Mouse (Mus musculus): ENCODE results near the gene Cttn. TPM values are rescaled to one million over a fixed set of nuclear protein-coding genes. Genes with fewer than 3 reads are reported as not detected.

The Cttn gene
- total and polyA plus RNA-seq, 3 experiments: 26.9 to 33.9 (median 32.9) TPM

GRCm38 (mm10) chr7:144415795-144416194 is 55.0 kb downstream of the Cttn start:
- Histone ChIP-seq H3K27ac (no peak overlapping the region), H3K27me3 (ENCODE audit: control insufficient read depth, insufficient read depth, low read length) (no peaks in the 10 kb centered on the region), H3K36me3 (ENCODE audit: control insufficient read depth, insufficient read depth, low read length) (no peaks in the 10 kb centered on the region), H3K4me3 (no peak overlapping the region), H3K79me2 (replicated peaks; ENCODE audit: control insufficient read depth, insufficient read depth, low read length) (no peaks in the 10 kb centered on the region), H3K4me1 (ENCODE audit: control insufficient read depth, insufficient read depth, low read length) (no peaks in the 10 kb centered on the region), H3K9ac (ENCODE audit: low read depth, low read length) (no peak overlapping the region)
- WGBS: 70% methylated on average over 4 of the region's 4 CpGs
- TF ChIP-seq CTCF (IDR thresholded peaks at IDR 0.05) (peak; percentile 16), EP300 (IDR thresholded peaks at IDR 0.05; ENCODE audit: insufficient read depth, low read depth, low read length) (no peak)
- DNase-seq: no peak
- intact Hi-C loops (cut with DNase I): no loop called here

DNA sequence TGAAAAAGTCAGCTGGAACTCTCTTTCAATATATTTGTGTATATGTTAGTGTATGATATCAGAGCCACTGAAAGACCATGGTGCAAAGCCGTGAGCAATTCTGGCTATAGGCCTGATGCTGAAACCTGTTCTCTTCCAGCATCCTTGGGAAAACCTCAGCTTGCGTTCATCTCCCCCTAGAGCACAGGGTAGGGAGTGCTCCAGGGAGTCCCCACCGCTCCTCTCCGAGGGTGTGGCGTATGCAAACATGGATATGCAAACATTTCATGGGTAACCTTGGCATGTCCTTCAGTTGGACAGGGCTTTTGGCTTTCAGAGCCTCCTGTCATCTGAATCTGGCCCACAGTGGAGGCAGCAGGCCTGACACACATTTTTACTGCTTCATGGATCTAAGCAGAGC is 56.2 kb downstream of the Cttn start:
- DNase-seq: no peak
- intact Hi-C loops (cut with DNase I): no loop called here
- TF ChIP-seq POLR2A (IDR thresholded peaks at IDR 0.05; ENCODE audit: insufficient read depth, low read depth, low read length): no peak
- TF ChIP-seq EP300 (IDR thresholded peaks at IDR 0.05; ENCODE audit: insufficient read depth, low read depth, low read length): no peak
- no peak for TF ChIP-seq CTCF (IDR thresholded peaks at IDR 0.05)
- H3K79me2 ChIP-seq (replicated peaks; ENCODE audit: control insufficient read depth, insufficient read depth, low read length): no peaks in the 10 kb centered on the region
- WGBS: 81% methylated on average over 5 of the region's 5 CpGs
- no peak overlapping the region for H3K4me3 ChIP-seq
- no peaks in the 10 kb centered on the region for H3K36me3 ChIP-seq (ENCODE audit: control insufficient read depth, insufficient read depth, low read length)
- H3K9ac ChIP-seq (ENCODE audit: low read depth, low read length): no peak overlapping the region
- H3K27me3 ChIP-seq (ENCODE audit: control insufficient read depth, insufficient read depth, low read length): no peaks in the 10 kb centered on the region
- no peaks in the 10 kb centered on the region for H3K4me1 ChIP-seq (ENCODE audit: control insufficient read depth, insufficient read depth, low read length)
- H3K27ac ChIP-seq: no peak overlapping the region

DNA sequence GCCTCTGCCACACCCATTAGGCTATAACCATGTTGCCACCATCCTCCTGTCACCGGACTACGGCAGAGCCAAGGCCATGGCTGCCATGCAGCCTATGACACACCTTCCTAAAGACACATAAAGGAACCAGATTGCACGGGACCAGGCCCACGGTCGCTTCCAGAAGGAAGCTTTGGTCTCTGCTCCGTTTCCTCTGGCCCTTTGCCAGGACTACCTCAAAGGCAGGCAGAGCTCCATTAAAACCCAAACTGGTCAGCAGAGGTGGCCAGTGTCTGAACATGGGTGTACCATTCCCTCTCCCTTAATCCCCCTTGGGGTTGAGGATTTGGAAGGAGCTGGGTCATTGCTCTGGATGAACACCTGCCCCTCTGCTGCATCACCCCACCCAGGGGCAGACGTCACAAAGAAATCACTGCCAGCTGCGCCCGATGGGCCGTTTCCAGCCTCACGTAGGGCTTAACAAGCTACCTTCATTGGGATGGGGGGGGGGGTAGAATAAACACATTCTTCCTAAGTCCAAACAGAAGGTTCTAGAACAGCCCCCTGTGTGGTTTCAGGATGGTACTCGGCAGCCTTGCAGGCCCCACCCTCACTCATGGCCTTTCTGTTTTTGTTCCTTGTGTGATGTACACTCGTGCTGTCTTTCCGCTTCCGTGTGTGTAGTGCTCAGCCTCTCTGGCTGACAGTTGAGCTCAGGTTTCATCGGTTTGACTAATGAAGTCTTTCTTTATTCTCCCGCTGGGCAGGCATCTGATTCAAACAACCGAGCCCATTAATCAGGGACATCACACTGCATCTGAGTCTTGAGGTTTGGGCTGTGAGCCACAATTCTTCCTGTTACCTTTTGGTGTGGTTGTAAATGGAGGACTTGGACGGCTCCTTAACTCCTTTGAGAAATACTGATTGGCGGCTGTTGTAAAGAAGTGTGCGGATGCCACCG is 58.6 kb downstream of the Cttn start:
- Histone ChIP-seq H3K9ac (ENCODE audit: low read depth, low read length) (no peak overlapping the region), H3K27me3 (ENCODE audit: control insufficient read depth, insufficient read depth, low read length) (no peaks in the 10 kb centered on the region), H3K4me3 (no peak overlapping the region), H3K27ac (no peak overlapping the region), H3K36me3 (ENCODE audit: control insufficient read depth, insufficient read depth, low read length) (no peaks in the 10 kb centered on the region), H3K4me1 (ENCODE audit: control insufficient read depth, insufficient read depth, low read length) (no peaks in the 10 kb centered on the region), H3K79me2 (replicated peaks; ENCODE audit: control insufficient read depth, insufficient read depth, low read length) (no peaks in the 10 kb centered on the region)
- DNase-seq: no peak
- TF ChIP-seq EP300 (IDR thresholded peaks at IDR 0.05; ENCODE audit: insufficient read depth, low read depth, low read length): no peak
- no peak for TF ChIP-seq POLR2A (IDR thresholded peaks at IDR 0.05; ENCODE audit: insufficient read depth, low read depth, low read length)
- TF ChIP-seq CTCF (IDR thresholded peaks at IDR 0.05): no peak
- 65% methylated on average over 22 of the region's 22 CpGs for WGBS
- intact Hi-C loops (cut with DNase I): no loop called here

- no peaks in the 10 kb centered on the region for H3K36me3 ChIP-seq (ENCODE audit: control insufficient read depth, insufficient read depth, low read length)
- H3K79me2 ChIP-seq (replicated peaks; ENCODE audit: control insufficient read depth, insufficient read depth, low read length): no peaks in the 10 kb centered on the region
- TF ChIP-seq POLR2A (IDR thresholded peaks at IDR 0.05; ENCODE audit: insufficient read depth, low read depth, low read length) (no peak), CTCF (IDR thresholded peaks at IDR 0.05) (no peak), EP300 (IDR thresholded peaks at IDR 0.05; ENCODE audit: insufficient read depth, low read depth, low read length) (no peak)
- no peaks in the 10 kb centered on the region for H3K4me1 ChIP-seq (ENCODE audit: control insufficient read depth, insufficient read depth, low read length)
- intact Hi-C loops (cut with DNase I): no loop called here
- no peak overlapping the region for H3K27ac ChIP-seq
- 72% methylated on average over 18 of the region's 18 CpGs for WGBS
- DNase-seq: no peak
- no peak overlapping the region for H3K4me3 ChIP-seq
- no peaks in the 10 kb centered on the region for H3K27me3 ChIP-seq (ENCODE audit: control insufficient read depth, insufficient read depth, low read length)
- H3K9ac ChIP-seq (ENCODE audit: low read depth, low read length): no peak overlapping the region
Measured at GRCm38 (mm10) chr7:144409682-144410081, 61.1 kb downstream of the Cttn start.

- Histone ChIP-seq H3K36me3 (ENCODE audit: control insufficient read depth, insufficient read depth, low read length) (no peaks in the 10 kb centered on the region), H3K4me3 (no peak overlapping the region), H3K4me1 (ENCODE audit: control insufficient read depth, insufficient read depth, low read length) (no peaks in the 10 kb centered on the region), H3K9ac (ENCODE audit: low read depth, low read length) (no peak overlapping the region), H3K27ac (no peak overlapping the region), H3K79me2 (replicated peaks; ENCODE audit: control insufficient read depth, insufficient read depth, low read length) (no peaks in the 10 kb centered on the region), H3K27me3 (ENCODE audit: control insufficient read depth, insufficient read depth, low read length) (no peaks in the 10 kb centered on the region)
- intact Hi-C loops (cut with DNase I): no loop called here
- no peak for TF ChIP-seq POLR2A (IDR thresholded peaks at IDR 0.05; ENCODE audit: insufficient read depth, low read depth, low read length)
- TF ChIP-seq CTCF (IDR thresholded peaks at IDR 0.05): no peak
- no peak for TF ChIP-seq EP300 (IDR thresholded peaks at IDR 0.05; ENCODE audit: insufficient read depth, low read depth, low read length)
- 83% methylated on average over 2 of the region's 2 CpGs for WGBS
- no peak for DNase-seq
Measured at GRCm38 (mm10) chr7:144408464-144409000, 62.3 kb downstream of the Cttn start.

- WGBS: 29% methylated on average over 4 of the region's 4 CpGs
- intact Hi-C loops (cut with DNase I): no loop called here
- Histone ChIP-seq H3K27ac (no peak overlapping the region), H3K27me3 (ENCODE audit: control insufficient read depth, insufficient read depth, low read length) (no peaks in the 10 kb centered on the region), H3K4me3 (no peak overlapping the region), H3K36me3 (ENCODE audit: control insufficient read depth, insufficient read depth, low read length) (no peaks in the 10 kb centered on the region), H3K9ac (ENCODE audit: low read depth, low read length) (no peak overlapping the region), H3K79me2 (replicated peaks; ENCODE audit: control insufficient read depth, insufficient read depth, low read length) (no peaks in the 10 kb centered on the region), H3K4me1 (ENCODE audit: control insufficient read depth, insufficient read depth, low read length) (no peaks in the 10 kb centered on the region)
- TF ChIP-seq CTCF (IDR thresholded peaks at IDR 0.05) (no peak), EP300 (IDR thresholded peaks at IDR 0.05; ENCODE audit: insufficient read depth, low read depth, low read length) (no peak), POLR2A (IDR thresholded peaks at IDR 0.05; ENCODE audit: insufficient read depth, low read depth, low read length) (no peak)
- DNase-seq: no peak
Measured at GRCm38 (mm10) chr7:144407675-144408074, 63.1 kb downstream of the Cttn start.
